Mouse (Mus musculus) intestine, embryonic 15.5 days (tissue): Measurements from ENCODE around the gene Phldb1. TPM values are rescaled to one million over a fixed set of nuclear protein-coding genes. Genes with fewer than 3 reads are reported as not detected.
"Not testable (repeated sequence)": the region's sequence is repeated elsewhere in the genome, so short reads cannot be mapped to it uniquely, and the experiment has no call there.

Experiments used
- ATAC-seq: fragments of 200-750 bp; cut with Nextera tagmentation; 2 replicates; pipeline ENCODE4 v1.8.0; 2017; ENCODE audit warnings: moderate TSS enrichment, moderate library complexity
- H3K27ac ChIP-seq: fragments of 300-500 bp; sonication (generic); 2 replicates; pipeline ENCODE4 v1.5.1; 2015; ENCODE audit warnings: mild to moderate bottlenecking, inconsistent platforms
- H3K27me3 ChIP-seq: fragments of 300-500 bp; sonication (generic); replicated peaks from 2 replicates; pipeline ENCODE4 v1.6.1; 2015; ENCODE audit warnings: inconsistent platforms
- H3K36me3 ChIP-seq: fragments of 300-500 bp; sonication (generic); 2 replicates; pipeline ENCODE4 v1.6.1; 2015; ENCODE audit warnings: inconsistent platforms
- H3K4me1 ChIP-seq: fragments of 300-500 bp; sonication (generic); replicated peaks from 2 replicates; pipeline ENCODE4 v1.6.1; 2015; ENCODE audit warnings: inconsistent platforms
- H3K4me2 ChIP-seq: fragments of 300-500 bp; sonication (generic); replicated peaks from 2 replicates; pipeline ENCODE4 v1.6.1; 2015; ENCODE audit warnings: mild to moderate bottlenecking, inconsistent platforms
- H3K4me3 ChIP-seq: fragments of 300-500 bp; sonication (generic); replicated peaks from 2 replicates; pipeline ENCODE4 v1.5.1; 2015; ENCODE audit warnings: inconsistent platforms
- H3K9ac ChIP-seq: fragments of 300-500 bp; sonication (generic); 2 replicates; pipeline ENCODE4 v1.6.1; 2015; ENCODE audit warnings: inconsistent platforms
- H3K9me3 ChIP-seq: fragments of 300-500 bp; sonication (generic); 2 replicates; pipeline ENCODE4 v1.6.1; 2016; ENCODE audit warnings: inconsistent platforms
- WGBS: fragments of 180-500 bp; shearing (Covaris S2); methylation state at CpG from one replicate; pipeline ENCODE4 v1.1.7; 2015; 5-methylcytosine and 5-hydroxymethylcytosine counted together
- polyA plus RNA-seq: library from polyadenylated mRNA; unstranded; fragments of >200 nt; fragmentation: Nextera tagmentation; extraction: Ambion mirVana; gene quantifications from 2 replicates; pipeline ENCODE4 v1.2.1, GENCODE M21; 2015

Gene Phldb1
- polyA plus RNA-seq, 1 experiment from 2014 or later, result 18.9 TPM

DNA sequence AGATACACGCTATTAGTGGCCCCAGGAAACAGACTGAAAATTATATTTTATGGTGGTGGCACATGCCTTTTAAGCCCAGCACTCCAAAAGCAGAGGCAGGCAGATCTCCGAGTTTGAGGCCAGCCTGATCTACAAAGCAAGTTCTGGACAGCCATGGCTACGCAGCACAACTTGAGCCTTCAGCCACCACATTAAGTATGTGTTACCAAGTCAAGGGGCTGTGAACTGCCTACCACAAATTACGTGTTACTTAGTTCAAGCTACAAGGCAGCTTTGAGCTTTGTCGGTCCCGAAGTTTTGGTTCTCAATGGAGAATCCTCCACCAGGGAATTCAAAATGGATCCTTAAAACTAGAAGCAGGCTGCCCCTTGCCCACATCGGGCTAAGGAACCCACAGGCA, 91.9 kb downstream of the Phldb1 start:
- Histone ChIP-seq H3K9me3 (no peaks in the 10 kb centered on the region), H3K9ac (no peak overlapping the region), H3K27ac (no peak overlapping the region), H3K4me3 (no peak overlapping the region), H3K4me1 (no peaks in the 10 kb centered on the region), H3K27me3 (no peaks in the 10 kb centered on the region), H3K36me3 (peaks cover 6% of the 10 kb centered on the region; the same call in 1 of the 2 replicates), H3K4me2 (no peak overlapping the region)
- 94% methylated on average over 7 of the region's 7 CpGs for WGBS
- ATAC-seq, result no peak

DNA sequence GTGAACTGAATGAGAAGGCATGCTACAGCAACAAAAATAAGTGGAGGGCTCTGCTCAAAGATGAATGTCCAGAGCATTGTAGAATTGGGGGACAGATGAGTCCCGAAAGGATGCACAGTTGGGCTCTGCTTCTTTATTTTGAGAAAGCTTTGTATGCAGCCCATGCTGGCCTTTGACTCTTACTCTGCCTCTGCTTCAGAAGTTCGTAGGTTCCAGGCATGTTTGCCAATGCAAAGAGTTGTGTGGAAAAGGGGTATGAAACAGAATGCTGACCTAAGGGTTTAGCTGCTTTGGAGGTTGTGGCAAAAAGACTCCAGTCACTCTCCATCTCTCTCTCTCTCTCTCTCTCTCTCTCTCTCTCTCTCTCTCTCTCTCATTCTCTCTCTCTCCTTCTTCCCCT, 93.4 kb downstream of the Phldb1 start:
- ATAC-seq, result no peak
- Histone ChIP-seq H3K36me3 (peaks cover 16% of the 10 kb centered on the region), H3K9ac (no peak overlapping the region), H3K9me3 (no peaks in the 10 kb centered on the region), H3K4me1 (no peaks in the 10 kb centered on the region), H3K27me3 (no peaks in the 10 kb centered on the region), H3K4me3 (no peak overlapping the region), H3K27ac (no peak overlapping the region), H3K4me2 (no peak overlapping the region)
- 93% methylated on average over 2 of the region's 2 CpGs for WGBS

DNA sequence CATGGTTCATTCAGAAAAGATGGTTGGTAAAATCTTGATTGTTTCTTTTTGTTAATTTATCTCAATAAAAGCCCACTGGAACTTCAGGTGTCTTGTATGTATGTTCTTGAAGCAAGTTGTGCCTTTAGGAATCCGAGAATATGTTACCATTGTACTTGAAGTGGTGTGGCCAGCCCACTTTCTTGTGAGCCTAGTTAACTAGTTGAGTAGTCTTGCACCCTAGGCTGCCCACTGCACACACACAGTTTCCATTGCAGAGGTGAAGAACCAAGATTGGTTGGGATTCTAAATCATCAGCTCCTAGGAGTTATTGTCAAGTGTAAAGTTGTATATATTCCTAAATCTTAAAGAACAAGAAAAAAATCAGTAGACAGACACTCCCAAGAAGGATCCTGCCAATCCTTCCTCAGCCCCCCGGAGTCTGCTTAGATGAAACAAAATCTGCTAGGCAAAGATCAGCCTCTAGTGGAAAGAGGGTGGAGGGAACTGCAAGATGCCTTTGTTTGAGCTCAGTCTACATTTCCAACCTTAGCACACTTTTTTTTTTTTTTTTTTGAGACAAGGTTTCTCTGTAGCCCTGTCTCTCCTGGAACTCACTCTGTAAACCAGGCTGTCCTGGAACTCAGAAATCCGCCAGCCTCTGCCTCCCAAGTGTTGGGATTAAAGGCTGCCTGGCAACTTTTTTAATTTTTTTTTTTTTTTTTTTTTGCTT, 94.2 kb downstream of the Phldb1 start:
- Histone ChIP-seq H3K9ac (no peak overlapping the region), H3K4me1 (no peaks in the 10 kb centered on the region), H3K4me2 (no peak overlapping the region), H3K9me3 (no peaks in the 10 kb centered on the region), H3K27ac (no peak overlapping the region), H3K36me3 (peaks cover 20% of the 10 kb centered on the region), H3K4me3 (no peak overlapping the region), H3K27me3 (no peaks in the 10 kb centered on the region)
- WGBS, result 85% methylated on average over 3 of the region's 3 CpGs
- ATAC-seq, result no peak

DNA sequence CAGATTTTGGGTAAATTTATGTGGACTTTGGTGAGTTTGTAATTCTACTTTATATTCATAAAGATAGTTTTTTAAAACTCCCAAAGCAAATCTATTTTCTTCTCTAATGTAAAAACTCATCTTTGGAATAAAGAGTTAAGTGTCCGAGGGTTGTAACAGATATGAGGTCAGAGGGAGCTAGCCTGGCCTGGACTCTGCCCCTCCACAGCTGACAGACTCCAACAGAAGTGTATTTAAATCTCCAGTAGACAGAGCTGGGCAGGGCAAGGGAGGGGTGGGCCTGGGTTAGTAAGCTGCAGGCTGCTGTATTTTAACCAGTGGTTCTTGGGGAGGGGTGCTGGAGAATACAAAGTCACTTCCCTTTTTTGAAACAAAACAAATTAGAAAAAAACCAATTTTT, 95.0 kb downstream of the Phldb1 start:
- 0 out of 2 replicates have a peak, but pooled peaks have one; percentile 60 for ATAC-seq
- not testable (repeated sequence) for H3K27me3 ChIP-seq, H3K4me2 ChIP-seq, H3K9me3 ChIP-seq, H3K4me1 ChIP-seq, H3K9ac ChIP-seq, H3K4me3 ChIP-seq, H3K27ac ChIP-seq
- 62% methylated on average over 1 of the region's 1 CpGs for WGBS
- peaks cover 26% of the 10 kb centered on the region for H3K36me3 ChIP-seq

DNA sequence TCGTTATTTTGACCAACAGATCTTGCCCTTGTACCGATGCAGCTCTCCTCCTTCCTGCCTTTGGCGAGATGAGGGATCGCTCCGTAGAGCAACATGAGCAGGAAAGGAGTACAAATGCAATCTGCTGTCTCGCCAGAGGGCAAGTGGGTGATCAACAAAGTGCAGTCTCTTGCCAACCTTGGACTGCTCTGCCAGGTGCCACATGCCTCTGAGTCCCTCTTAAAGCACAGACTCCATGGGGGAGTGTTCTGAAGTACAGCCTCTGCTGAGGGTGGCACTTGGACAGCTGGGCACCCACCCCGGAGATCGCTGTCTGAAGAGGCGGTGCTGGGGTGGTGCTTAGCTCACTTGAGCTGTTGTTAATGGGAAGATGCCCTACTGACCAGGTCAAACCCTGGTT, 96.3 kb downstream of the Phldb1 start:
- not testable (repeated sequence) for H3K4me2 ChIP-seq, H3K4me3 ChIP-seq, H3K9me3 ChIP-seq, ATAC-seq, H3K9ac ChIP-seq, H3K27me3 ChIP-seq, H3K4me1 ChIP-seq, H3K27ac ChIP-seq
- peaks cover 33% of the 10 kb centered on the region for H3K36me3 ChIP-seq
- 94% methylated on average over 9 of the region's 9 CpGs for WGBS

DNA sequence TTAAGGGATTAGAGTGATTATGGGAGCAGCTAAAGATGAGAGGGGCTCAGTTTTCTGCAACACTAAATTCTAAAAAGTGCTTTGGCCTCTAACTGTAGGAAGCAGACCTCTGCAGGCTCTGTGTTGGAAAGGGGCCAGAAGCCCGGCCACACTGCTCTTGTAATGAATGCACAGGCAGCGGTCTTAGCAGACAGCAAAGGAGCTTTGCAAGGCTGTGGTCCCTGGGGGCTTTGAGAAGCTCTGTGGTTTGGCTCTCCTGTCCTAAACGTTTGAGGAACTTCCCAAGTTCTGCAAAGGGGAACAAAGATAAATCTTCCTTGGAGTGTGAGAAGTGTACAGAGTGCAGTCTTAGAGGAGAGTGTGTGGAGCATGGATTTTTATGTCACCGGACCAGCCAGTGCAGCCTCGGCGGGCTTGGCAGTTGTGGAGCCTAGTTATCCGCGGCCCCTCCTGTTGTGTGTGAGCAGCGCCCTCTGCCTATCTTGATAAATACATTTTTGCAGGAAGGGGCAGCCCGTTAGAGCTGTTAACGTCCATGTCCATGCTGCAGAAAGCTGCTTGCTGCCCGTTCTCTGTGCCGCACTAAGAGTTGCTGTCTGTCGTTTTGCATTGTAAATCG, 97.3 kb downstream of the Phldb1 start:
- ATAC-seq, result peak; percentile 31; the same call in 1 of the 2 replicates
- H3K9me3 ChIP-seq, result no peaks in the 10 kb centered on the region
- no peak overlapping the region for H3K27ac ChIP-seq
- H3K4me2 ChIP-seq, result no peak overlapping the region
- H3K36me3 ChIP-seq, result peaks cover 35% of the 10 kb centered on the region
- no peaks in the 10 kb centered on the region for H3K4me1 ChIP-seq
- no peaks in the 10 kb centered on the region for H3K27me3 ChIP-seq
- H3K9ac ChIP-seq, result no peak overlapping the region
- 81% methylated on average over 15 of the region's 15 CpGs for WGBS
- no peak overlapping the region for H3K4me3 ChIP-seq

Other genes starting within 250 kb of the Phldb1 start
- 1.3 TPM in 2 replicates for gene Cxcr5, start 173.3 kb downstream of the Phldb1 start, polyA plus RNA-seq
- 14.6 and 14.7 TPM in 2 replicates for gene Ddx6, start 130.3 kb downstream of the Phldb1 start, polyA plus RNA-seq
- gene Treh, start 62.0 kb downstream of the Phldb1 start, polyA plus RNA-seq, result not detected in 2 replicates
- gene Arcn1, start 32.6 kb upstream of the Phldb1 start, polyA plus RNA-seq, result 184 and 193 TPM in 2 replicates
- gene Ift46, start 32.7 kb upstream of the Phldb1 start, polyA plus RNA-seq, result 79.8 and 82.8 TPM in 2 replicates
- 4.8 and 5.2 TPM in 2 replicates for gene Tmem25, start 64.1 kb upstream of the Phldb1 start, polyA plus RNA-seq
- 4.0 and 4.4 TPM in 2 replicates for gene Ttc36, start 67.9 kb upstream of the Phldb1 start, polyA plus RNA-seq
- gene Kmt2a, start 146.1 kb upstream of the Phldb1 start, polyA plus RNA-seq, result 11.5 and 13.1 TPM in 2 replicates
- 920 and 926 TPM in 2 replicates for gene Atp5l, start 185.5 kb upstream of the Phldb1 start, polyA plus RNA-seq
- 24.2 and 24.6 TPM in 2 replicates for gene Ube4a, start 230.4 kb upstream of the Phldb1 start, polyA plus RNA-seq
- 0.76 and 1.0 TPM in 2 replicates for gene Cd3g, start 245.2 kb upstream of the Phldb1 start, polyA plus RNA-seq
- not detected in 2 replicates for gene Cd3d, start 246.6 kb upstream of the Phldb1 start, polyA plus RNA-seq